Comparison of ENCODE assay signal across 12 mouse cellular contexts in the genomic region with DNA sequence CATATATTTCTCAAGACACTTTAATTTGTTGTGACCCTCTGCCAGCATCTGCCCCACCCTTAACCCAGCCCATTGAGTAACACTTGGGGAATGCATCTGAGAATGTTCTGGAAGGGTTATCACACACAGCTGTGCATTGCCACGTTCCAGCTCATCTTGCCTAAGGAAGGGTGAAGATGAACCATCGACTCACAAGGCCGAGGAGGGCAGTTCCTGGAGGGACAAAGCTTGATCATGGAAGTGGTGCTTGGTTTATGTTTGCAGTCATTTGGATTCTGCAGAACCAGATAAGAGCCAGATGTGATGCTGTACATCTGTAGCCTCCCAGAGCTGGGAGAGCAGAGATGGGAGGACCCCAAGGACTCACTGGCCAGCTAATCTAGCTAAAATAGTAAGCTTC.
DNase-seq lines count a peak whose midpoint lies in the region; ATAC-seq and TF ChIP-seq lines count a peak whose summit lies in the region.
"Had no signal": no experiment of that assay in that cellular context is flagged by ENCODE, and none has a peak within 500 bp of the region (broad histone marks: within the 10 kb centered on the region; RNA-seq: fewer than 3 reads in every experiment).

No protein-coding gene starts in this region.

- H3K9ac ChIP-seq in kidney, postnatal 0 days (ENCODE audit: low read depth, low read length) = no peak overlapping the region
- no peak overlapping the region for H3K9ac ChIP-seq in lung, postnatal 0 days (replicated peaks; ENCODE audit: low read depth)

- no peaks in the 10 kb centered on the region for H3K36me3 ChIP-seq in kidney, postnatal 0 days (ENCODE audit: insufficient read depth, low read length)
- no peaks in the 10 kb centered on the region for H3K36me3 ChIP-seq in lung, postnatal 0 days (ENCODE audit: insufficient read depth, low read length)

- no peak for TF ChIP-seq CTCF in gastrocnemius, adult 2 months (IDR thresholded peaks at IDR 0.05)
- TF ChIP-seq CTCF in kidney, postnatal 0 days (IDR thresholded peaks at IDR 0.05; ENCODE audit: low read depth) = no peak
- no peak for TF ChIP-seq CTCF in lung, postnatal 0 days (IDR thresholded peaks at IDR 0.05)

- peak overlapping the region; percentile 43 for H3K27ac ChIP-seq in gastrocnemius, adult 2 months
- H3K27ac ChIP-seq in kidney, postnatal 0 days = no peak overlapping the region
- H3K27ac ChIP-seq in lung, postnatal 0 days (ENCODE audit: low read length) = no peak overlapping the region

- H3K27me3 ChIP-seq in kidney, postnatal 0 days (ENCODE audit: insufficient read depth, low read length) = no peaks in the 10 kb centered on the region
- no peaks in the 10 kb centered on the region for H3K27me3 ChIP-seq in lung, postnatal 0 days (replicated peaks; ENCODE audit: insufficient read depth, low read length)

- peak; percentile 43; the same call in 1 of the 2 replicates for TF ChIP-seq EP300 in lung, postnatal 0 days (IDR thresholded peaks at IDR 0.05)

- intact Hi-C loops in gastrocnemius, adult 2 months (cut with DNase I) = no loop called here

- H3K9me3 ChIP-seq in kidney, postnatal 0 days (replicated peaks; ENCODE audit: low read length) = no peaks in the 10 kb centered on the region
- no peaks in the 10 kb centered on the region for H3K9me3 ChIP-seq in lung, postnatal 0 days (ENCODE audit: low read length)

- 0 out of 2 replicates have a peak, but pooled peaks cover 3% of the 10 kb centered on the region for H3K4me1 ChIP-seq in kidney, postnatal 0 days (replicated peaks; ENCODE audit: insufficient read depth, low read length)
- no peaks in the 10 kb centered on the region for H3K4me1 ChIP-seq in lung, postnatal 0 days (ENCODE audit: insufficient read depth, low read depth, low read length)

- no peak for ATAC-seq in kidney, postnatal 0 days (replicated peaks; ENCODE audit: low FRiP score, low read depth)
- ATAC-seq in lung, postnatal 0 days = peak; percentile 87
- ATAC-seq in CD4-positive, CD25-positive, alpha-beta regulatory T cell, adult 4 months = no peak

- DNase-seq in gastrocnemius, adult 2 months = peak; percentile 38
- no peak for DNase-seq in gastrocnemius, postnatal 4 days (ENCODE audit: low spot score in 2 of 2)
- DNase-seq in 3T3-L1 (ENCODE audit: low read depth, low spot score) = peak; percentile 94
- peak; percentile 40 for DNase-seq in kidney, postnatal 0 days (ENCODE audit: low spot score)
- peak; percentile 76 for DNase-seq in lung, postnatal 0 days (ENCODE audit: low spot score)
- DNase-seq in ovary, postnatal 14 days (ENCODE audit: low spot score) = no peak
- DNase-seq in cerebellum, postnatal 36 days = no peak
- DNase-seq: adrenal gland, postnatal 25 days; B cell, adult 2 months; cerebellum, adult 9-11 months; spleen, adult 18-20 months had no signal

- no peak overlapping the region for H3K4me2 ChIP-seq in kidney, postnatal 0 days (ENCODE audit: low read length)
- no peak overlapping the region for H3K4me2 ChIP-seq in lung, postnatal 0 days (replicated peaks; ENCODE audit: low read depth, low read length)

- H3K4me3 ChIP-seq in gastrocnemius, adult 2 months = no peak overlapping the region
- no peak overlapping the region for H3K4me3 ChIP-seq in kidney, postnatal 0 days (replicated peaks; ENCODE audit: low read depth, low read length)
- H3K4me3 ChIP-seq in lung, postnatal 0 days (ENCODE audit: low read depth, low read length) = no peak overlapping the region

- WGBS in kidney, postnatal 0 days = 63% methylated on average over 3 of the region's 3 CpGs
- 46% methylated on average over 3 of the region's 3 CpGs for WGBS in lung, postnatal 0 days

Comparison
In these comparisons a context has a peak if more than half of its experiments do, and no peak if none do; other contexts are left out.
1. DNase-seq: peak in gastrocnemius, adult 2 months (single experiment), 3T3-L1 (single experiment), kidney, postnatal 0 days (single experiment) and lung, postnatal 0 days (single experiment); none in gastrocnemius, postnatal 4 days (0 of 2), ovary, postnatal 14 days (single experiment) and cerebellum, postnatal 36 days (0 of 2).